Mouse (Mus musculus): Measurements from ENCODE around the gene Klc1. TPM values are rescaled to one million over a fixed set of nuclear protein-coding genes. Genes with fewer than 3 reads are reported as not detected.

Klc1 gene
- total RNA-seq, 1 experiment, result 47.9 TPM

DNA sequence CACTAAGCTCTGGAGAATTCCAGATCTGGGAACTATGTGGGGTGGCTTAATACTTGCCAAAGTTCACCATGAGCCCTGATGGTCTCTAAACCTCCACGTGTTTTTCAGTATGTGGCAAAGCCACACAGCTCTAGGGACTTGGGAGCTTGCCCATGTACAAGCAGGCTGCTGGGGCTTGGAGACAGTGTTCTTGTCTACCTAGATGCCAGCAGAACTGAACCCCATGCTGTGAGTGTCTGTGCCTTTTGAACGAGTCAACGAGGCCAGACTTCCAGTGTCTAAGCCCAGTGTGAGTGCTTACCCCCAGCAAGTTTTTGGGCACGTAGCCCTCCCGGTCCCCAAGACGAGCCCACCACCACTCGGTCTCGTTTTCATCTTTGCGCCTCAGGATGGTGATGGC is 71.3 kb downstream of the Klc1 start:
- H3K36me3 ChIP-seq (ENCODE audit: control insufficient read depth, insufficient read depth, low read length, poor library complexity, severe bottlenecking), result peaks cover 30% of the 10 kb centered on the region
- in situ Hi-C loops (cut with MboI; ENCODE audit: low sequenced_read_pairs in 2 of 2, unreplicated experiment in 2 of 2), result no loop called here
- H3K9me3 ChIP-seq (ENCODE audit: control insufficient read depth, insufficient read depth, low read depth, low read length), result no peaks in the 10 kb centered on the region
- no peak for TF ChIP-seq ZC3H11A (IDR thresholded peaks at IDR 0.05; ENCODE audit: borderline replicate concordance, low read depth, low read length)
- TF ChIP-seq CHD2 (IDR thresholded peaks at IDR 0.05; ENCODE audit: low read depth, low read length), result no peak
- no peak overlapping the region for H3K9ac ChIP-seq (ENCODE audit: insufficient read depth, low read depth, low read length, poor library complexity, severe bottlenecking)
- no peak overlapping the region for H3K4me3 ChIP-seq (ENCODE audit: insufficient read depth in 1 of 2, low read depth in 1 of 2, low read length in 2 of 2, poor library complexity in 1 of 2, severe bottlenecking in 1 of 2)
- H3K4me1 ChIP-seq (ENCODE audit: control insufficient read depth in 2 of 2, insufficient read depth in 2 of 2, low read length in 2 of 2, poor library complexity in 1 of 2), result no peaks in the 10 kb centered on the region
- no peak for DNase-seq (ENCODE audit: low read depth, low spot score)
- H3K27ac ChIP-seq (ENCODE audit: insufficient read depth, low read depth, low read length, poor library complexity, severe bottlenecking), result no peak overlapping the region

DNA sequence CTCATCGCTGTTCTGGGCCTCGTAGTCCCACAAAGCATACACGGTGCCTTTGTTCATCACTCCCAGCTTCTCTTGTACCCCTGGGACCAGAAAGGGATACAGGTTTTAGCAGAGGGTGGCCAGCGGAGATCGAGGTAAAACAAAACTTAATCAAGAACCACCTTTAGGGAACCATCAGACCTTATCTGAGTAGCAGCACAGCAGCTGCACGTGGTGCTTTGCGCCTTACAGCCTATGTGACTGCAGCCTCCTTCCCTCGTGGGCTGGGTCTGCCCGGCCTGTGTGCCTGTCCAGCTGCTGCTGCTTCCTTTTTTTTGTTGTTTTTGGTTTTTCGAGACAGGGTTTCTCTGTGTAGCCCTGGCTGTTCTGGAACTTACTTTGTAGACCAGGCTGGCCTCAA is 71.7 kb downstream of the Klc1 start:
- Histone ChIP-seq H3K4me1 (ENCODE audit: control insufficient read depth in 2 of 2, insufficient read depth in 2 of 2, low read length in 2 of 2, poor library complexity in 1 of 2) (no peaks in the 10 kb centered on the region), H3K27ac (ENCODE audit: insufficient read depth, low read depth, low read length, poor library complexity, severe bottlenecking) (no peak overlapping the region), H3K36me3 (ENCODE audit: control insufficient read depth, insufficient read depth, low read length, poor library complexity, severe bottlenecking) (peaks cover 26% of the 10 kb centered on the region), H3K9ac (ENCODE audit: insufficient read depth, low read depth, low read length, poor library complexity, severe bottlenecking) (no peak overlapping the region), H3K9me3 (ENCODE audit: control insufficient read depth, insufficient read depth, low read depth, low read length) (no peaks in the 10 kb centered on the region), H3K4me3 (ENCODE audit: insufficient read depth in 1 of 2, low read depth in 1 of 2, low read length in 2 of 2, poor library complexity in 1 of 2, severe bottlenecking in 1 of 2) (no peak overlapping the region)
- TF ChIP-seq HCFC1 (IDR thresholded peaks at IDR 0.05; ENCODE audit: borderline replicate concordance, insufficient read depth, low read length) (no peak), ZNF384 (IDR thresholded peaks at IDR 0.05; ENCODE audit: low read depth, low read length) (no peak), ZC3H11A (IDR thresholded peaks at IDR 0.05; ENCODE audit: borderline replicate concordance, low read depth, low read length) (no peak), CHD2 (IDR thresholded peaks at IDR 0.05; ENCODE audit: low read depth, low read length) (no peak), MAFK (IDR thresholded peaks at IDR 0.05; ENCODE audit: insufficient read depth, low read depth, low read length) (no peak)
- no peak for DNase-seq (ENCODE audit: low read depth, low spot score)
- in situ Hi-C loops (cut with MboI; ENCODE audit: low sequenced_read_pairs in 2 of 2, unreplicated experiment in 2 of 2), result no loop called here

GRCm38 (mm10) chr12:111832643-111833042 is 74.0 kb downstream of the Klc1 start:
- Histone ChIP-seq H3K4me3 (ENCODE audit: insufficient read depth in 1 of 2, low read depth in 1 of 2, low read length in 2 of 2, poor library complexity in 1 of 2, severe bottlenecking in 1 of 2) (no peak overlapping the region), H3K4me1 (ENCODE audit: control insufficient read depth in 2 of 2, insufficient read depth in 2 of 2, low read length in 2 of 2, poor library complexity in 1 of 2) (no peaks in the 10 kb centered on the region), H3K9me3 (ENCODE audit: control insufficient read depth, insufficient read depth, low read depth, low read length) (no peaks in the 10 kb centered on the region), H3K36me3 (ENCODE audit: control insufficient read depth, insufficient read depth, low read length, poor library complexity, severe bottlenecking) (peaks cover 12% of the 10 kb centered on the region; the same call in 1 of the 2 replicates), H3K9ac (ENCODE audit: insufficient read depth, low read depth, low read length, poor library complexity, severe bottlenecking) (no peak overlapping the region), H3K27ac (ENCODE audit: insufficient read depth, low read depth, low read length, poor library complexity, severe bottlenecking) (no peak overlapping the region)
- in situ Hi-C loops (cut with MboI; ENCODE audit: low sequenced_read_pairs in 2 of 2, unreplicated experiment in 2 of 2), result no loop called here
- DNase-seq (ENCODE audit: low read depth, low spot score), result no peak
- TF ChIP-seq HCFC1 (IDR thresholded peaks at IDR 0.05; ENCODE audit: borderline replicate concordance, insufficient read depth, low read length) (no peak), ZC3H11A (IDR thresholded peaks at IDR 0.05; ENCODE audit: borderline replicate concordance, low read depth, low read length) (no peak), CHD2 (IDR thresholded peaks at IDR 0.05; ENCODE audit: low read depth, low read length) (no peak), ZNF384 (IDR thresholded peaks at IDR 0.05; ENCODE audit: low read depth, low read length) (no peak), MAFK (IDR thresholded peaks at IDR 0.05; ENCODE audit: insufficient read depth, low read depth, low read length) (no peak)

GRCm38 (mm10) chr12:111833457-111833856 is 74.8 kb downstream of the Klc1 start:
- TF ChIP-seq CHD2 (IDR thresholded peaks at IDR 0.05; ENCODE audit: low read depth, low read length) (no peak), ZNF384 (IDR thresholded peaks at IDR 0.05; ENCODE audit: low read depth, low read length) (no peak), MAFK (IDR thresholded peaks at IDR 0.05; ENCODE audit: insufficient read depth, low read depth, low read length) (no peak), HCFC1 (IDR thresholded peaks at IDR 0.05; ENCODE audit: borderline replicate concordance, insufficient read depth, low read length) (no peak), ZC3H11A (IDR thresholded peaks at IDR 0.05; ENCODE audit: borderline replicate concordance, low read depth, low read length) (no peak)
- no peak for DNase-seq (ENCODE audit: low read depth, low spot score)
- in situ Hi-C loops (cut with MboI; ENCODE audit: low sequenced_read_pairs in 2 of 2, unreplicated experiment in 2 of 2), result no loop called here
- Histone ChIP-seq H3K36me3 (ENCODE audit: control insufficient read depth, insufficient read depth, low read length, poor library complexity, severe bottlenecking) (peaks cover 6% of the 10 kb centered on the region; the same call in 1 of the 2 replicates), H3K27ac (ENCODE audit: insufficient read depth, low read depth, low read length, poor library complexity, severe bottlenecking) (no peak overlapping the region), H3K4me1 (ENCODE audit: control insufficient read depth in 2 of 2, insufficient read depth in 2 of 2, low read length in 2 of 2, poor library complexity in 1 of 2) (no peaks in the 10 kb centered on the region), H3K9me3 (ENCODE audit: control insufficient read depth, insufficient read depth, low read depth, low read length) (no peaks in the 10 kb centered on the region), H3K4me3 (ENCODE audit: insufficient read depth in 1 of 2, low read depth in 1 of 2, low read length in 2 of 2, poor library complexity in 1 of 2, severe bottlenecking in 1 of 2) (no peak overlapping the region), H3K9ac (ENCODE audit: insufficient read depth, low read depth, low read length, poor library complexity, severe bottlenecking) (no peak overlapping the region)
